Mouse (Mus musculus): ENCODE measurements around the gene Kcnmb4.
A peak's percentile ranks its signal among the peaks of the same experiment; 100 is the strongest.

The Kcnmb4 gene

GRCm38 (mm10) chr10:116452771-116453170 lies 20.9 kb downstream of the Kcnmb4 start:
- DNase-seq (ENCODE audit: inconsistent ontology term): no peak

GRCm38 (mm10) chr10:116450621-116451020 lies 23.1 kb downstream of the Kcnmb4 start:
- no peak for DNase-seq (ENCODE audit: inconsistent ontology term)

GRCm38 (mm10) chr10:116448166-116448565 lies 25.5 kb downstream of the Kcnmb4 start:
- DNase-seq (ENCODE audit: inconsistent ontology term): no peak

- no peak for DNase-seq (ENCODE audit: inconsistent ontology term)
Observed at GRCm38 (mm10) chr10:116447176-116447575, 26.5 kb downstream of the Kcnmb4 start.

GRCm38 (mm10) chr10:116446040-116446439 lies 27.6 kb downstream of the Kcnmb4 start:
- DNase-seq (ENCODE audit: inconsistent ontology term): no peak

GRCm38 (mm10) chr10:116444826-116445225 lies 28.9 kb downstream of the Kcnmb4 start:
- no peak for DNase-seq (ENCODE audit: inconsistent ontology term)

GRCm38 (mm10) chr10:116444371-116444770 lies 29.3 kb downstream of the Kcnmb4 start:
- no peak for DNase-seq (ENCODE audit: inconsistent ontology term)

GRCm38 (mm10) chr10:116440946-116441345 lies 32.7 kb downstream of the Kcnmb4 start:
- no peak for DNase-seq (ENCODE audit: inconsistent ontology term)

GRCm38 (mm10) chr10:116440088-116440487 lies 33.6 kb downstream of the Kcnmb4 start:
- DNase-seq (ENCODE audit: inconsistent ontology term): no peak

GRCm38 (mm10) chr10:116435455-116435854 lies 38.2 kb downstream of the Kcnmb4 start:
- no peak for DNase-seq (ENCODE audit: inconsistent ontology term)

- DNase-seq (ENCODE audit: inconsistent ontology term): no peak
Observed at GRCm38 (mm10) chr10:116432421-116432820, 41.3 kb downstream of the Kcnmb4 start.

GRCm38 (mm10) chr10:116428026-116428780 lies 45.5 kb downstream of the Kcnmb4 start:
- no peak for DNase-seq (ENCODE audit: inconsistent ontology term)

- DNase-seq (ENCODE audit: inconsistent ontology term): no peak
Observed at GRCm38 (mm10) chr10:116426176-116426575, 47.5 kb downstream of the Kcnmb4 start.

GRCm38 (mm10) chr10:116424921-116425320 lies 48.8 kb downstream of the Kcnmb4 start:
- peak; percentile 57 for DNase-seq (ENCODE audit: inconsistent ontology term)

- no peak for DNase-seq (ENCODE audit: inconsistent ontology term)
Observed at GRCm38 (mm10) chr10:116422551-116422950, 51.1 kb downstream of the Kcnmb4 start.

GRCm38 (mm10) chr10:116420976-116421375 lies 52.7 kb downstream of the Kcnmb4 start:
- no peak for DNase-seq (ENCODE audit: inconsistent ontology term)

- no peak for DNase-seq (ENCODE audit: inconsistent ontology term)
Observed at GRCm38 (mm10) chr10:116418121-116418726, 55.5 kb downstream of the Kcnmb4 start.

GRCm38 (mm10) chr10:116416726-116417125 lies 57.0 kb downstream of the Kcnmb4 start:
- no peak for DNase-seq (ENCODE audit: inconsistent ontology term)

- DNase-seq (ENCODE audit: inconsistent ontology term): no peak
Observed at GRCm38 (mm10) chr10:116416142-116416541, 57.5 kb downstream of the Kcnmb4 start.

GRCm38 (mm10) chr10:116410826-116411225 lies 62.9 kb downstream of the Kcnmb4 start:
- no peak for DNase-seq (ENCODE audit: inconsistent ontology term)

GRCm38 (mm10) chr10:116407684-116408359 lies 65.9 kb downstream of the Kcnmb4 start:
- DNase-seq (ENCODE audit: inconsistent ontology term): no peak

GRCm38 (mm10) chr10:116405011-116405410 lies 68.7 kb downstream of the Kcnmb4 start:
- no peak for DNase-seq (ENCODE audit: inconsistent ontology term)

- DNase-seq (ENCODE audit: inconsistent ontology term): no peak
Observed at GRCm38 (mm10) chr10:116403679-116404078, 70.0 kb downstream of the Kcnmb4 start.

All from Muller cell, postnatal 12 days (primary cell).